ENCODE assay signal across 9 mouse cellular contexts in genomic region chr10:80145896-80146295, GRCm38 (mm10). TPM values are rescaled to one million over a fixed set of nuclear protein-coding genes. Genes with fewer than 3 reads are reported as not detected.
DNase-seq lines count a peak whose midpoint lies in the region; ATAC-seq and TF ChIP-seq lines count a peak whose summit lies in the region.
"Had no signal": no experiment of that assay in that cellular context is flagged by ENCODE, and none has a peak within 500 bp of the region (broad histone marks: within the 10 kb centered on the region; RNA-seq: fewer than 3 reads in every experiment).

No protein-coding gene starts in this region.

- TF ChIP-seq CTCF in cerebellum, adult 2 months (IDR thresholded peaks at IDR 0.05; ENCODE audit: borderline replicate concordance, insufficient read depth, low read depth, low read length): no peak
- no peak for TF ChIP-seq CTCF in liver, embryonic 14.5 days (IDR thresholded peaks at IDR 0.05; ENCODE audit: low read depth)

- peaks cover 37% of the 10 kb centered on the region for H3K36me3 ChIP-seq in forebrain, embryonic 14.5 days (ENCODE audit: control insufficient read depth, insufficient read depth, low read length)
- peaks cover 37% of the 10 kb centered on the region for H3K36me3 ChIP-seq in intestine, embryonic 14.5 days (ENCODE audit: control insufficient read depth, insufficient read depth, low read length)
- H3K36me3 ChIP-seq in liver, embryonic 14.5 days (replicated peaks; ENCODE audit: control insufficient read depth, insufficient read depth, low read depth): peaks cover 16% of the 10 kb centered on the region

- H3K9ac ChIP-seq in forebrain, embryonic 14.5 days (ENCODE audit: low read length): 0 out of 2 replicates have a peak overlapping the region, but pooled peaks have one; percentile 1
- no peak overlapping the region for H3K9ac ChIP-seq in intestine, embryonic 14.5 days (ENCODE audit: low read length)
- no peak overlapping the region for H3K9ac ChIP-seq in liver, embryonic 14.5 days (replicated peaks)

- H3K4me1 ChIP-seq in cerebellum, adult 2 months (ENCODE audit: control insufficient read depth, insufficient read depth, low read length): peaks cover 35% of the 10 kb centered on the region
- H3K4me1 ChIP-seq in forebrain, embryonic 14.5 days (ENCODE audit: control insufficient read depth, insufficient read depth, low read length): peaks cover 8% of the 10 kb centered on the region
- peaks cover 28% of the 10 kb centered on the region for H3K4me1 ChIP-seq in intestine, embryonic 14.5 days (replicated peaks; ENCODE audit: control insufficient read depth, insufficient read depth, low read length)
- H3K4me1 ChIP-seq in liver, embryonic 14.5 days (replicated peaks; ENCODE audit: control insufficient read depth in 2 of 2, insufficient read depth in 2 of 2, low read length in 1 of 2): peaks cover 25 to 31% of the 10 kb centered on the region in 2 experiments

- no peak for ATAC-seq in forebrain, embryonic 14.5 days
- no peak for ATAC-seq in intestine, embryonic 14.5 days (replicated peaks; ENCODE audit: low FRiP score, low TSS enrichment, low read depth)
- ATAC-seq in liver, embryonic 14.5 days (ENCODE audit: insufficient read depth): no peak

- no peaks in the 10 kb centered on the region for H3K27me3 ChIP-seq in cerebellum, adult 2 months (ENCODE audit: control insufficient read depth, insufficient read depth, low read length)
- no peaks in the 10 kb centered on the region for H3K27me3 ChIP-seq in forebrain, embryonic 14.5 days (replicated peaks; ENCODE audit: control insufficient read depth, insufficient read depth, low read length)
- H3K27me3 ChIP-seq in intestine, embryonic 14.5 days (replicated peaks; ENCODE audit: control insufficient read depth, insufficient read depth, low read length): no peaks in the 10 kb centered on the region
- no peaks in the 10 kb centered on the region for H3K27me3 ChIP-seq in liver, embryonic 14.5 days (ENCODE audit: control insufficient read depth, insufficient read depth, low read length)
- H3K27me3 ChIP-seq: CH12.LX had no signal

- WGBS in cerebellum, adult 2 months: 19% methylated on average over 6 of the region's 6 CpGs
- WGBS in forebrain, embryonic 14.5 days: 82% methylated on average over 5 of the region's 6 CpGs
- 79% methylated on average over 6 of the region's 6 CpGs for WGBS in intestine, embryonic 14.5 days
- WGBS in liver, embryonic 14.5 days (ENCODE audit: insufficient replicate concordance): 58% methylated on average over 6 of the region's 6 CpGs

- peak; percentile 84 for DNase-seq in cerebellum, adult 9-11 months
- no peak for DNase-seq in cerebellum, adult 2 months
- DNase-seq in MN1 (ENCODE audit: low spot score): peak; percentile 59
- no peak for DNase-seq in forebrain, embryonic 14.5 days (ENCODE audit: low spot score)
- no peak for DNase-seq in intestine, embryonic 14.5 days (ENCODE audit: low spot score)
- DNase-seq in liver, embryonic 14.5 days (ENCODE audit: low read depth in 3 of 3, low spot score in 3 of 3): no peak
- DNase-seq in right cerebral cortex, postnatal 10 days (ENCODE audit: low spot score in 2 of 2): no peak
- no peak for DNase-seq in thymus, postnatal 0 days (ENCODE audit: low spot score)

- no peak for TF ChIP-seq POLR2A in cerebellum, adult 2 months (IDR thresholded peaks at IDR 0.05; ENCODE audit: borderline replicate concordance, insufficient read depth, low read length)

- H3K27ac ChIP-seq in cerebellum, adult 2 months (ENCODE audit: insufficient read depth, low read length): no peak overlapping the region
- H3K27ac ChIP-seq in forebrain, embryonic 14.5 days (ENCODE audit: low read depth, low read length): no peak overlapping the region
- H3K27ac ChIP-seq in intestine, embryonic 14.5 days (ENCODE audit: low read depth): 0 out of 2 replicates have a peak overlapping the region, but pooled peaks have one; percentile 18
- H3K27ac ChIP-seq in liver, embryonic 14.5 days: peak overlapping the region; percentile 94

- no peak overlapping the region for H3K4me2 ChIP-seq in forebrain, embryonic 14.5 days (ENCODE audit: low read length)
- H3K4me2 ChIP-seq in intestine, embryonic 14.5 days (ENCODE audit: low read length): no peak overlapping the region
- peak overlapping the region; percentile 39; the same call in 1 of the 2 replicates for H3K4me2 ChIP-seq in liver, embryonic 14.5 days (ENCODE audit: low read depth)

- H3K9me3 ChIP-seq in forebrain, embryonic 14.5 days (replicated peaks; ENCODE audit: control insufficient read depth, low read length): no peaks in the 10 kb centered on the region
- H3K9me3 ChIP-seq in intestine, embryonic 14.5 days (ENCODE audit: control insufficient read depth, low read length): no peaks in the 10 kb centered on the region
- H3K9me3 ChIP-seq in liver, embryonic 14.5 days (ENCODE audit: control insufficient read depth, low read length): no peaks in the 10 kb centered on the region

- H3K4me3 ChIP-seq in cerebellum, adult 2 months (replicated peaks; ENCODE audit: insufficient read depth, low read depth, low read length): no peak overlapping the region
- H3K4me3 ChIP-seq in forebrain, embryonic 14.5 days (ENCODE audit: low read depth, low read length): no peak overlapping the region
- H3K4me3 ChIP-seq in intestine, embryonic 14.5 days (ENCODE audit: low read depth, low read length): no peak overlapping the region
- H3K4me3 ChIP-seq in liver, embryonic 14.5 days (ENCODE audit: insufficient read depth in 1 of 2, low read depth in 2 of 2, low read length in 2 of 2): no peak overlapping the region

- TF ChIP-seq EP300 in liver, embryonic 14.5 days (IDR thresholded peaks at IDR 0.05; ENCODE audit: low read depth): no peak

RNA-seq across cellular contexts. Expression of gene Midn, which starts 2.2 kb away (rescaled TPM):
- polyA plus RNA-seq in cerebellum, adult 2 months (2012; rRNA removed): 26.1 and 26.5 TPM in 2 replicates
- 67.0 and 73.6 TPM in 2 replicates for polyA plus RNA-seq in forebrain, embryonic 14.5 days (2014; fragmentation: Nextera tagmentation; extraction: Ambion mirVana)
- 25.5 and 28.9 TPM in 2 replicates for polyA plus RNA-seq in intestine, embryonic 14.5 days (2014; fragmentation: Nextera tagmentation; extraction: Ambion mirVana)
- polyA plus RNA-seq in liver, embryonic 14.5 days (2012; rRNA removed): 9.1 and 10.3 TPM in 2 replicates
- 5.1 and 5.7 TPM in 2 replicates for polyA plus RNA-seq in liver, embryonic 14.5 days (2014; fragmentation: Nextera tagmentation; extraction: Ambion mirVana)
- polyA plus RNA-seq in thymus, postnatal 0 days (2015; fragmentation: Nextera tagmentation; extraction: Ambion mirVana): 13.1 and 18.8 TPM in 2 replicates

RNA-seq across cellular contexts. Expression of gene Cbarp, which starts 5.3 kb away (rescaled TPM):
- polyA plus RNA-seq in cerebellum, adult 2 months (2012; rRNA removed): 147 and 151 TPM in 2 replicates
- 41.0 and 42.4 TPM in 2 replicates for polyA plus RNA-seq in forebrain, embryonic 14.5 days (2014; fragmentation: Nextera tagmentation; extraction: Ambion mirVana)
- polyA plus RNA-seq in intestine, embryonic 14.5 days (2014; fragmentation: Nextera tagmentation; extraction: Ambion mirVana): 7.1 and 8.5 TPM in 2 replicates
- 1.8 and 2.2 TPM in 2 replicates for polyA plus RNA-seq in liver, embryonic 14.5 days (2012; rRNA removed)
- polyA plus RNA-seq in liver, embryonic 14.5 days (2014; fragmentation: Nextera tagmentation; extraction: Ambion mirVana): 0.42 and 1.1 TPM in 2 replicates
- polyA plus RNA-seq in thymus, postnatal 0 days (2015; fragmentation: Nextera tagmentation; extraction: Ambion mirVana): 3.5 and 4.3 TPM in 2 replicates

RNA-seq across cellular contexts. Expression of gene Atp5d, which starts 7.5 kb away (rescaled TPM):
- polyA plus RNA-seq in cerebellum, adult 2 months (2012; rRNA removed): 736 and 758 TPM in 2 replicates
- polyA plus RNA-seq in forebrain, embryonic 14.5 days (2014; fragmentation: Nextera tagmentation; extraction: Ambion mirVana): 412 and 467 TPM in 2 replicates
- polyA plus RNA-seq in intestine, embryonic 14.5 days (2014; fragmentation: Nextera tagmentation; extraction: Ambion mirVana): 590 and 627 TPM in 2 replicates
- 196 and 211 TPM in 2 replicates for polyA plus RNA-seq in liver, embryonic 14.5 days (2012; rRNA removed)
- polyA plus RNA-seq in liver, embryonic 14.5 days (2014; fragmentation: Nextera tagmentation; extraction: Ambion mirVana): 249 and 270 TPM in 2 replicates
- polyA plus RNA-seq in thymus, postnatal 0 days (2015; fragmentation: Nextera tagmentation; extraction: Ambion mirVana): 588 TPM in 2 replicates

RNA-seq across cellular contexts. Expression of gene Cirbp, which starts 19.9 kb away (rescaled TPM):
- 240 and 261 TPM in 2 replicates for polyA plus RNA-seq in cerebellum, adult 2 months (2012; rRNA removed)
- 239 and 266 TPM in 2 replicates for polyA plus RNA-seq in forebrain, embryonic 14.5 days (2014; fragmentation: Nextera tagmentation; extraction: Ambion mirVana)
- 76.4 and 81.6 TPM in 2 replicates for polyA plus RNA-seq in intestine, embryonic 14.5 days (2014; fragmentation: Nextera tagmentation; extraction: Ambion mirVana)
- 19.4 and 19.8 TPM in 2 replicates for polyA plus RNA-seq in liver, embryonic 14.5 days (2012; rRNA removed)
- 10.1 and 10.7 TPM in 2 replicates for polyA plus RNA-seq in liver, embryonic 14.5 days (2014; fragmentation: Nextera tagmentation; extraction: Ambion mirVana)
- 226 and 376 TPM in 2 replicates for polyA plus RNA-seq in thymus, postnatal 0 days (2015; fragmentation: Nextera tagmentation; extraction: Ambion mirVana)

RNA-seq across cellular contexts. Expression of gene 1600002K03Rik, which starts 26.8 kb away (rescaled TPM):
- 16.4 and 18.0 TPM in 2 replicates for polyA plus RNA-seq in cerebellum, adult 2 months (2012; rRNA removed)
- 7.2 and 9.0 TPM in 2 replicates for polyA plus RNA-seq in forebrain, embryonic 14.5 days (2014; fragmentation: Nextera tagmentation; extraction: Ambion mirVana)
- 15.8 and 16.7 TPM in 2 replicates for polyA plus RNA-seq in intestine, embryonic 14.5 days (2014; fragmentation: Nextera tagmentation; extraction: Ambion mirVana)
- polyA plus RNA-seq in liver, embryonic 14.5 days (2012; rRNA removed): 6.8 and 6.9 TPM in 2 replicates
- 10.6 and 13.2 TPM in 2 replicates for polyA plus RNA-seq in liver, embryonic 14.5 days (2014; fragmentation: Nextera tagmentation; extraction: Ambion mirVana)
- 15.3 and 15.4 TPM in 2 replicates for polyA plus RNA-seq in thymus, postnatal 0 days (2015; fragmentation: Nextera tagmentation; extraction: Ambion mirVana)

Comparison
In these comparisons a context has a peak if more than half of its experiments do, and no peak if none do; other contexts are left out.
1. DNase-seq: peak in cerebellum, adult 9-11 months (single experiment) and MN1 (single experiment); none in cerebellum, adult 2 months (0 of 2), forebrain, embryonic 14.5 days (single experiment), intestine, embryonic 14.5 days (single experiment), liver, embryonic 14.5 days (0 of 3), right cerebral cortex, postnatal 10 days (0 of 2) and thymus, postnatal 0 days (single experiment).
2. H3K27ac ChIP-seq: peak in intestine, embryonic 14.5 days (single experiment) and liver, embryonic 14.5 days (single experiment); none in cerebellum, adult 2 months (single experiment) and forebrain, embryonic 14.5 days (single experiment).